Mouse (Mus musculus) midbrain, embryonic 16.5 days (tissue): Measurements from ENCODE around the gene D330045A20Rik. TPM values are rescaled to one million over a fixed set of nuclear protein-coding genes. Genes with fewer than 3 reads are reported as not detected.

Experiments used
- polyA plus RNA-seq: library from polyadenylated mRNA; unstranded; fragments of >200 nt; fragmentation: Nextera tagmentation; extraction: Ambion mirVana; gene quantifications from 2 replicates; pipeline ENCODE4 v1.2.1, GENCODE M21; 2015

D330045A20Rik gene
- polyA plus RNA-seq, 1 experiment from 2014 or later, result 2.2 TPM

Other genes starting within 250 kb of the D330045A20Rik start
- not detected in 2 replicates for gene Trap1a, start 146.7 kb upstream of the D330045A20Rik start, polyA plus RNA-seq
- 5.4 and 6.3 TPM in 2 replicates for gene Rnf128, start 82.9 kb downstream of the D330045A20Rik start, polyA plus RNA-seq
- gene Tbc1d8b, start 204.6 kb downstream of the D330045A20Rik start, polyA plus RNA-seq, result 0.31 and 0.39 TPM in 2 replicates
- gene Gm15013, start 234.1 kb downstream of the D330045A20Rik start, polyA plus RNA-seq, result 0.27 TPM in 1 of 2 replicates, not detected in the other